Mouse (Mus musculus) ovary, postnatal 14 days (tissue): ENCODE results near the gene Thoc6.
A peak's percentile ranks its signal among the peaks of the same experiment; 100 is the strongest.

ENCODE experiments used
- DNase-seq: peaks from one replicate; pipeline ENCODE4 v3.0.0; 2022; ENCODE audit warnings: low spot score

Thoc6 gene

DNA sequence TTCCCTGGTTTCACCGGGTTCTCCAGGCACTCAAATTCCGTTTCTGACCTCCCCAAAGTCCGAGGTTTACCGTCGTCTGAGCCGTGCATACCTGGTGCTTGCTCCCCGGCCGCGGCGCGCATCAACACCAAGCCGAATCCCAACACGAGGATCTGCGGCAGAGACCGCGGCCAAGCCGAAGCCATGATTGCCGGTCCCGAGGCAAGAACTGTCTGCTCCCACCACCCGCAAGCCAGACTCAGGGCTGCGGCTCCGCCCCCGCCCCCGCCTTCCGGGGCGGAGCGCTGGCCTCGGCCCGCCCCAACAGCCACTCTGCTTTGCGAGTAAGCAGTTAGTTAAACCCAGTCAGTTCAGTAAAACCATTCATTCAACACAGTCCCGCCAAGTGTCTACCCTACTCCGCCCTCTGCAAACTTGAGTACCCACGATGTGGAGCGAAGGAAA is 3.6 kb upstream of the Thoc6 start, which contains the start of gene Tnfrsf12a:
TSS of gene Tnfrsf12a (minus strand) at position 233 of the 444 bp plus-strand sequence.
- DNase-seq, result peak; percentile 68

DNA sequence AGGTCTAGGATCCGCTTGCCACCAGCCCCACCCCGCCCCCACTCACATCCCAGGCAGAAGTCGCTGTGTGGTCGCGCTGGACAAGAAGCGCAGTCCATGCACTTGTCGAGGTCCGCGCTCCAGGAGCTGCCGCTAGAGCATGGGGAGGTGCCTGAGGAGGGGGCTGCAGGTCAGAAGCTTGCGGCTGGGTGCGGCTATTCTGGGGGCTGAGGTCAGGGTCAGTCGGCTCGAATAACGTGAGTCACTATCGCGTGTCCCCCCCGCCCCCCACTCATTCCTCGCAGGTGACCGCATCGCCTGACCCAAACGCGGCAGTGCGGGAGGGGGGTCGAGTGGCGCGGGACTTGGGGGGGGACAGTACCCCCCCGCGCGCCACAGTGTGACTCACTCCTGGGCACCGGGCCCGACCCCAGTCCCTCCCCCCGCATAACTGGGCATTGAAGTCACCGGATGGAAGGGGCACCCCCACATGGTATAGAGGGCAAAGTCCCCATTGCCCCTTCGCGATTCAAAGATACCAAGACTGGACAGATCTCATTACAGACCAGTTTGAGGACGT is 2.9 kb upstream of the Thoc6 start:
- peak; percentile 21 for DNase-seq

DNA sequence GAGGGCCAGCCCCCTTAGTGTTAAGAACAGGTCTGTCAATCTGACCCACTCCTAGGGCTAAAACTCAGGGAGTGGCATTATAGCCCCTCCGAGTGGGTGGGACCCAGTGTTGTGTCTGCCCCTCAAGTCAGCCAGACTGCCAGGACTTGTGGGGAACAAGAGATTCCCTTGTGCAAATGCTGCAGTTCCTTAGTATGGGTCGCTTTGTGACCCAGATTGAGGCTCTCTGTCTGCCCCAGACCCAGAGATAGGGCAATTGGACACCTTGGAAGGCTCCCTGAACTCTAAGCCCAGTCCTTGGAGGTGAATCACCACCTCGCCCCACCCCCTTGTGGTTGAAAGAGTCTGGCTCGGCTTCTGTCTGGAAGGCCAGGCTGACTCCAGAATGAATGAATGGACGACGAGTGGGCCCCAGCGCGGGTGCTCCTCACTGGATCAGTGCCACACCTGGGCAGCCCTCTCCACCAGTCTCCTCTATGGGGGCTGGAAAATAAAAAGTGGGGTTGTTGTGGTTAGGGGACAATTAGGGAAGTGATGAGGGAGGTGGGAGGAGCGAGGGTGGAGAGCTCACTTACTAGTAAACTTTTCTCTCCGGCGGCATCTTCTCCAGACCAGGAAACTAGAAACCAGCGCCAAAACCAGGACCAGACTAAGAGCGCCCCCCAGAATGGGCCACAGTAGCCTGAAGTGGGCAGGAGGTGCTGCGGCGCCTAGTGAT is 2.0 kb upstream of the Thoc6 start:
- peak; percentile 16 for DNase-seq

DNA sequence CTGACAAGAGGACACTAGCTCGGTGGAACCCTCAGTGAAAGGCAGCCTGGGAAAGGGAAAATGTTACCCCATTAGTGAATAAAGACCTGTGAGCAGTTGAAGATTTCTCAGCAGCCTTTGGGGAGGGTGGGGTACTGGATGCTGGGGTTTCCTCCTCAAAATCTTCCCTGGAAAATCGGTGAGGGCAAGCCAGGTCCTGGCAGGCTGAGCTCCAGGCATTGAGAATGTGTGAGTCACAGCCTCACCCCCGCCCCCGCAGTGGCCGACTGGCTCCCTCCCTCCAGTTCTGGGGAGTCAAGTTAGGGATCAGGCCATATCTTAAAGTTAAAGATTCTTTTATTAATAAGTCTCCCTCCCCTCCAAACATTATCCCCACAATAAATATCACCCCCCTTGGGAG is 1.4 kb upstream of the Thoc6 start:
- peak; percentile 33 for DNase-seq

DNA sequence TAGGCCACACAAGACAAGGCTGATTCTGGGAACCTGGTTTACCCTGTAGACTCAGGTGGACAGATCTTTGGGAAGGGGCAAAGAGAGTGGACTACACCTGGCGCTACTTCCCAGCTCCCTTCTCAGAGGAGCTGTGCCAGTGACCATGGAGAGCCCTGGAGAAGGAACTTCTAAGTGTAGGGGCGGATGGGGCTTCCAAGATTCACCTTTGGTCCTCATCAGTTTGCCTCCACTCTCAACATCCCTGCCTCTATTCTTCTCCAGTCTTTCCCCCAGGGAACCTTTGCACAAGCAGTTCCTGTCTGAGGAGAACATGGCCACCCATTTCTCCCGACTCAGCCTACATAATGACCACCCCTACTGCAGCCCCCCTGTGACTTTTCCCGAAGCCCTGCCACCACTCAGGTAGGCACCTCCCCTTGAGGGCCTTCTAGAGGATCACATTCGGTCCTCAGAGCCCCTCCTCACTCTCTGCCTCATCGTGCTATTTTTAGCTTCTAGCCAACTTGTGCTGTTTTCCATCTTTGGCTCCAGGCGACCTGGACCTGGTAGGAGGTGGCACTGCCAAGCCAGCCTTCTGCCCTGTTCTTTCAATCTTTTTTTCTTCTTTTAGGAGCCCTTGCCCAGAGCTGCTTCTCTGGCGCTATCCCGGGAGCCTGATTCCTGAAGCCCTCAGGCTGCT is 730 bp upstream of the Thoc6 start:
- no peak for DNase-seq

DNA sequence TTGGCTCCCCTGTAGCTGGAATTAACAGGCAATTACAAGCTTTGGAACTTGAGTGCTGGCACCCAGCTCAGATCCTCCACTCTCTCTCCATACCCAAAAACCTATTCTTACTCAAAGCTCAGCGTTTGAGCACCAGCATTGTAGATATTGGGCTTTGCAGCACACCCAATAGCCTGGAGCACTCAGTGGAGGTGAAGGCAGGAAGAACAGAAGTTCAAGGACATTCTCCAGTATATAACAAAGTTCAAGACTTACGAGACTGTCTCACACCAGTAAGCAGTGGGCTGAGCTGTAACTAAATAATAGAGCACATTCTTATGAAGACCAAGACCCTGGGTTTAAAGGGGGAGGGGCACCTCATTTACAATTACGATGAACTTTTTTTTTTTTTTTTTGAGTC is 921 bp downstream of the Thoc6 start:
- DNase-seq, result no peak

DNA sequence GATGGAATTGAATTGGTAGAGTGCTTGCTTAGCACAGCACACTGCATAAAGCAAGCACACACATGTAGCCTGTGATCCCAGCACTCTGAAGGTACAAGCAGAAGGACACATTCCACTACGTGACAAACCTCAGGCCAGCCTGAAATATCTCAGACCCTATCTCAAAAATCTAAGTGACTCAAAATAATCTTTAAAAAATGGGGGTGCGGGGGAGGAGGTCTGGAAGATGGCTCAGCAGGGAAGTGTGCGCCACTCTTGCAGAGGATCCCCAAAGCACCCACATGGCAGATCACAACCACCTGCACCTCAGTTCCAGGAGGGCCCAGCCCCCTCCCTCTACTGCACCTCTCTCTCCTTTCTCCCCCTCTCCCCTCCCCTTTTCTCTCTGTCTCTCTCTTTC is 2.2 kb downstream of the Thoc6 start:
- DNase-seq, result no peak

DNA sequence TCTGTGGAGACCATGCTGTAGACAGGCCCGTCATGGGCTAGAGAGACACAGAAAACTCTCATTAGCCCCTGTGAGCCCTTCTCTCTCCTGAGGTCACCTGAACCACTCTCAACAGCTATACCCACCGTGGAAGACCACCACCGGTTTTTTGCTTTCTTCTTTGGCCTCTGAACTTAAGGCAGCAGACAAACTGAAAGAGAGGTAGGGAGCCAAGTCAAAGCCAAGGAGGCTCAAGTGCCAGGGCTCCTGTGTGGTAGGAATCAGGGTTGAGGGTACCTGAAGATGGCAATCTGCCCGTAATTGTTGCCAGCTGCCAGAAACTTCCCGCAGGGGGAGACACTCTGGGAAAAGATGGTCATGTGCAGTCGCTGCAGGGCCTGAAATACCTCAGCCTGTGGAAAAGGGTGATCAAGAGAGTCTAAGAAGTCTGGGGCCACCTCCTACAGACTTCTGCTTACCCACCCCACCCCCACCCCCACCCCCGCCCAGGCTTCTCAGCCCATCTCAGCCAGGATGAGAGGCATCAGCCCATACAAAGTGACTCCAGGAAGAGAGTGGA is 3.1 kb downstream of the Thoc6 start:
- DNase-seq, result no peak

DNA sequence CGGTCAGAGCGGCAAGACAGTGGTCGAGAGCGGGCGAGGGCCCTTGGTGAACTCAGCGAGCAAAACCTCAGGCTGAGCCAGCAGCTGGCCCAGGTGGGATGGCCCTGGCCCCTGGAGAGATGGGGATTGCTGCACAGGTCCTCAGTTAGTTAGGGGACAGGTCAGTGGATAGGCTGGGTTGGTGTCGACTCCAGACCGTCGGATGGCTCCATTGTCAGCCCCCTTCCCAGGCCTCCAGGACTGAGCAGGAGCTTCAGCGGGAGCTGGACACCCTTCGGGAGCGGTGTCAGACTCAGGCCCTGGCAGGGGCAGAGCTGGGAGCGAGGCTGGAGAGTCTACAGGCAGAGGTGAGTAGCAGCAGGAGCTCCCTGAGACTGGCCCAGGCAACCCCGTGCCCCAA is 8.2 kb downstream of the Thoc6 start:
- DNase-seq, result no peak

DNA sequence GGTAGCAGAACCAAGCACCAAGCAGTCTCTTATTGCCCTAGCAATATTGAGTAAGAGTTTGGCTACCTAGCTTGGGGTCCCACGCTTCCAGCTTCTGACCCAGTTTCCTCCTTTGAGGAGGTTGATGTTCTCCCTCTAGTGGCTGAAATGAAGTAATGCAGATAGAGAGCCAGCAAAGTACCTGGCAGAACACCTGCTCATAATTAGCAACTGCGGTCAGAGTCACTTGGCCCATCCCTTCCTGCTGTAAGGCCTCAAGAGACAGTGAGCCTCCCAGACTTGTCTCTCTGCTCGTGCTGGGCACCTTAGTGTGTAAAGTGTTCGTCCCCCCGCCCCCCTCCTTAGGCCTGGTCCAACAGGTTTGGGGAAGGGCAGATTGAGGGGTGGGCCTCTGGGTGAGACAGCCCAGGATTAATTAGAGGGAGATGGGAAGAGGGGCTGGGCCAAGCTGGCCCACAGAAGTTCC is 9.1 kb downstream of the Thoc6 start:
- DNase-seq, result no peak

DNA sequence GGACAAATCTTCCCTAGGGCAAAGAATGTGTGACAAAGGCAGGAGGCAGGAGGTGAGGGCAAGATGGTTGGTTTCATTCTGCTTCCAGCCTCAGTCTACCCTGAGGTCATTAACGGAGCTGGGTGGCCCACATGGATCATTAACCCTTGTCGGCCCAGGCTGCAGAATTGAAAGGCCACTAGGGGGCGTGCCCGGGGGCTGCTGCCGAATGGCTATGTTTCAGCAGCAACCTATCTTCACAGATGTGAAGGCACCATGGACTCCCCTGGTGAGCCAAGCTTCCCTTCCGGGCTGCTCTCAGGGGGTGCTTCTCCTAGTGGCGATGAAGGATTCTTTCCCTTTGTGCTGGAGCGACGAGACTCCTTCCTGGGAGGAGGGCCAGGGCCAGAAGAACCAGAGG is 12.2 kb downstream of the Thoc6 start:
- DNase-seq, result no peak

DNA sequence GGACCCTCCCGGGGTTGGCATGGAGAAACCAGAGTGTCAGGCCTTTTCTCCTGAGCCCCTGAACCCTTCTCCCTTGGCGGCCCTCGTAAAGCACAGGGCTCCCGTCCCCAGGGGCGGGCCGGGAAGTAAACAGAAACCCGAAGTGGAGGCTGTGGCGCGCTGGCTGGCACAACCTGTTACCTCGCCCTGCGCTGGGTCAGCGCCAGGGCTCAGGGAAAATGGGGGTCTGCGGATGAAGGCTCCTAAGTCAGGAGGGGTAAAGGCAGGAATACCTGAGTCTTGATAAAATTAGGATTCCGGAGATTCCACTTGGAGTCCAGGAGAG is 12.8 kb downstream of the Thoc6 start:
- no peak for DNase-seq

DNA sequence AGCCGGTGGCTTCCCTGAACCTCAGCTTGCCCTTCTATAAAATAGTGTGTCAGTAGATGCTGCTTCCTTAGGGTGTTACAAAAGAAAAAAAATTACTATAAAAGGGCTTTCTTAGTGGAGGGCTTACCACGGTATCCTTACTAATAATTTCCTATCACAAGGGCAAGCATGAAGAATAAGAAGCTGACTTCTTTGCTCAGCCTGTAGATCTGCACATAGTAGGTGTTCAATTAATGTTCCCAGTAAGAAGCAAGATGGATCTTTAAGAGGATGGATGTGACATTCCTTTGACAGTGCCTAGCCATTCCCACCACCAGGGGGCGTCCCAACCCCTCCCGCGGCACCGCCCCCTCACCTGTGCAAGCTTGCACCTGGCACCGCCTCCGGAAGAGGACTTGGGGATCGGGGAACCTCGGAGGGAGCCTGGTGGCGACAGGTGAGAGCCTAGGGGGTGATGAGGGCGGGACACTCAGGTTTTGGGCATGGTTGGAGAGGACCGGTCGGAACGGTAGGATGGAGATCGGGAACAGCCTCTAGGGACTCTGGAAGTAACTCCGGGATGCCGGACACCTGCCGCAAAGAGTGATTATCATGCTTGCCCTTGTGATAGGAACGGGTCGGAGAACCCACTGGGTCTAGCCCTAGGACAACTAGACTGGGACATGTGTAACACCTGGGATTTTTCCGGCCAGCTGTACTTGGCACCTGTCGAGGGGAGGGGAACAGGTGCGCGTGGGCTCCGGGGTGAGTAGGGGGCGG is 13.4 kb downstream of the Thoc6 start, which contains the start of gene Bicdl2:
TSS of gene Bicdl2 (plus strand) at position 390 of the 759 bp plus-strand sequence.
- peak; percentile 63 for DNase-seq

DNA sequence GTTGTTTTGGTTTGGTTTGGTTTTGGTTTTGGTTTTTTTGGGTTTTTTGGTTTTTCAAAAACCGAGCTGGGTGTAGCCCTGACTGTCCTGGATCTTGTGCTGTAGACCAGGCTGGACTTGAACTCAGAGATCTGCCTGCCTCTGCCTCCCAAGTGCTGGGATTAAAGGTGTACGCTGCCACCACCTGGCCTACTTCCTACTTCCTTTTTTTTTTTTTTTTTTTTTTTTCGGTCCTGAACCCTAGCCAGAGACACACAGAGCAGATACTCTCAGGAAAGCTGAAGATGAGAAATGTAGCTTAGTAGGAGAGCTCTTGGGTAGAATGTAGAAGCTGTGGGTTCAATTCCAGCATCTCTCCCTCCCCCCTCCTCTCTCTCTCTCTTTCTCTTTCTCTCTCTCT is 15.2 kb downstream of the Thoc6 start:
- DNase-seq, result no peak

DNA sequence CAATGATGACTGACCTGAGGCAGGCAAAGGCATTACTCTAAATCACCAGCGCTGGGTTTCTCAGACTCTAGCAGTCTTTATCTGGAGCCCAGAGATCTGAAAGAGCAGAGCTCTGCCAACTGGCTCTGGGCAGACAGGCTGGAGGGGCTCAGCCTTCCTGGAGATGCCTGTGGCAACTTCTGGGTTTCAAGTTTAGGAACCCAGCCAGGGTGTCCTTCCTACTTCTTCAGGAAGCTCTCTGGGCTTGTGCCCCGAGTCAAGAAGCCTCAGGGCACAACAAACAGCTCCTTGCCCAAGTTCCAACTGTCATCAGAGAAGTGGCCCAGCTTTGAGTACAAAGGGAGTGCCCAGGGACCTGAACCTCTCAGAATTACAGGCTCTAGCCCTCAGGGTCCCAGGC is 19.3 kb downstream of the Thoc6 start:
- no peak for DNase-seq

DNA sequence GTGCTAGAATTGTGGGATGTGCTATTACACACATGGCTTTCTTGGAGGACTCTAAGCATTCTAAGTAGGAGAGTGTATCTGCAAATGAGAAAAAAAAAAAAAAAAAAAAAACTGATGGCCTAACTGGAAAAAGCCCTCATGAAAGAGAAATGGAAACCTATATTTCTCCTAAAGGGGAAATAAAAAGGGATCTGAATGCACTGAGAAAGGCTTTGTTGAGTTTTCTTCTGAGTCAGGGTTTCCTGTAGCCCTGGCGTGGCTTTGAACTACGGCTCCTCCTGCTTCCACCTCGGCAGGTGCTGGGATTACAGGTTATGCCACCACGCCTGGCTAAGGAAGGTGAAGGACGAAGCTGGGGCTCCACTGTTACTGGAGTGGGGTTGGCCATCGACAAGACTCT is 19.7 kb downstream of the Thoc6 start:
- no peak for DNase-seq

DNA sequence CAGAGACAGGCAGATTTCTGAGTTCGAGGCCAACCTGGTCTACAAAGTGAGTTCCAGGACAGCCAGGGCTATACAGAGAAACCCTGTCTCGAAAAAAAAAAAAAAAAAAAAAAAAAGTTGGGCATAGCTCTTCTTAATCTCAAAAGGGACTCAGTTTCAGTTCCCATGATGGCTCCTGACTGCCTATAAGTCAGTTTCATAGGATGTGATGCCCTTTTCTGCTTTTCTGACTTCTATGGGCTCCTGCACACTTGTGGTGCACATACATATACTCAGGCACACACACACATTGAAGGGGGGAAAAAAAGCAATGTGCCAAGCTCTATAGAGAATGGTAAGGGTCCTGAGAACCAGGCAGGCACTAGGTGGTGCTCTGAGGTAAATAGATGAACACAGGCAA is 20.4 kb downstream of the Thoc6 start:
- DNase-seq, result no peak

DNA sequence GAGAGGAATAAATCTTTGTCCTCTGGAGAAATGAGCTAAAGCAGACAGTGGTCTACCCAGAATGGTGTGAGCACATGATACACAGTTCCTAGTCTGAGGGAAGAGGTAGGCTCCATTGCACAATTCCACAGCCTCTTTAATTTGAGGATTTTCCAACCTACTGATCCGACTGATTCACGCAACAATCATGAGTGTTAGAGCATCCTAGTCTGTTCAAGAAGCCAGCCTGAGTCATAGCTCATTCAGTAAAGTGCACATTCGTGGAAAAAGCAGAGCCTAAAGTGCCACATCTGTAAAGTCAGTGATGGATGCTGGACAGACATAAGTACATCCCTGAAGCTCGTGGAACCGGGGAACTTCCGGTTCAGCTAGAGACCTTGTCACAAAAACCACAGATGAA is 22.3 kb downstream of the Thoc6 start:
- DNase-seq, result no peak

DNA sequence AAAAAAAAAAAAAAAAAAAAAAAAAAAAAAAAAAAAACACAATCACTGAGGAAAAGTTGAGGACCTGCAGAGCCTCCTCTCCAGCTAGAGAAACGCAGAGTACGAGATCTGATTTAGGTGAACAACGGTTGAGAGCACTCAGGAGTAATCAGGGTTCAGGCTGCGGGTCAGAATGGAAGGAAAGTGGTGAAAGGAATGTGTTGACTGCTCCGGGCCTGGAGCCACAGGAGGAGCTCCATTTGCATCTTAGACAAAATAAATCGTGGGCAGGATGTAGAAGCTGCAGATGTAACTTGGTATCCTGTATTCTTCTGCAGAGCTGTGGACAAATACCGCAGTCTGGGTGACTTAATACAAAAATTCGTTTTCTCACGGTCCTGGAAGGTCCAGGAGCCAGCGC is 27.8 kb downstream of the Thoc6 start:
- no peak for DNase-seq

DNA sequence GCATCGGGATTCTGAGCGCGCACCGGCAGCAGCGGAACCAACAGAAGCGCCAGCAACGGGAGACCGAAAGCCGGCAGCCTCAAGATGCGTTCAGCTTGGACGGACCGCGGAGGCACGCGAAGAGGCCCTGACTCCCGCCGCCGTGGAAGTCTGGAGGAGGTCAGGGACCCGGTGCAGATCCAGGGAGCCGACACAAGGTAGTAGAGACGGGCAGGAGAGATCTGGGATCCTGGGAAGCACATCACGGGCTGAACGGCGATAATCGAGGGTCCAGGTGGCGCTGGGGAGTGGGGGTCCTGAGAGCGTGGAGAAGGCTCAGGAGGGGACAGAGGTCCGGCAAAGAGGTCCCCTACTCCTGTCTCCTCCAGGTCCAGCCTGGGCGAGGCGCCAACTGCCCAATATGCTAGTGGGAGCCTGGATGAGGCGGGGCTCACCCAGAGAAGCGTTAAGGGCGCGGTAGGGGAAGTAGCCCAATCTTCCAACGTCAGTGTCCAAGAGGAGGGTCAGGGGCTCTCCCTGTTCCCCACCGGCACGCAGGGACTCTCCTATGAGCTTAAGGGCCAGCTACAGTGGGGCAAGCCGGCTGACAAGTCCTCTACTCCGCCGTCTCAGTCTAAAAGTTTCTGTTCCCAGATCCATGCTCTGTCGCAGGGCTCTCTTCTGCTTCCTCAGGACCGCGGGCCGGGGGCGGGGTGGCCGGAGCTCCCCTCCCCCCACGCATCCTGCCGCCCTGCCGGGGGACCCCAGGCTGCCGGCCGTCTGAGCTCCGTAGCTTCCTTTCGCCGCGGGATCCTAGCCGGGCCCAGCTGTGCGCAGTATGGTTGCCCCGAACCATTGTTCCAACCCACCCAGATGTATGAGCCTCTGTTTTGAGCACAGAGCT is 28.8 kb downstream of the Thoc6 start, which contains the start of gene Mmp25:
TSS of gene Mmp25 (minus strand) at position 665 of the 883 bp plus-strand sequence.
- DNase-seq, result no peak

DNA sequence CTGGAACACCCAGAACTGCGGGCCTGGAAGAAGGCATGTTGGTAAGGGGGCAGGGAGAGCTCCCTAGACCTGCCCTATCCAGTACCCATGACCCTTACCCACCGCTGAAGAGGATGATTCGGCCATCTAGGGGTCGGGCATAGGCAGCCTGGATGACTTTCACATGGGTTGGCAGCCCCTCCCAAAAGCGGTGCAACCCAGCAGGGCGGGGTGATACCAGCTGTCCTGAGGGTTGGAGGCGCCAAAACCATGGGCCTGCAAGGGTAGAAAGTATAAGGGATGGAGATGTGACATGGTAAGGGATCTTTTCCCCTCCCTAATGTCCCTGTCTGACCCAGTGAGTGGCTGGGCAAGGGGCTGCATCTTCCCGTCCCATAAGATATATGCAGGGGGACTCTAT is 42.4 kb downstream of the Thoc6 start:
- DNase-seq, result no peak
